Mouse (Mus musculus) gastrocnemius, adult 8-10 months (tissue): ENCODE measurements at regions not wholly inside any gene's neighbourhood (a gene's known extent, or its start where the extent isn't known, plus 50 kb on each side); places are given as distances from the start of the nearest gene placed in this dataset.
A peak's percentile ranks its signal among the peaks of the same experiment; 100 is the strongest.

Source experiments
- DNase-seq, 2 experiments: peaks; one replicate each; pipeline ENCODE4 v3.0.0; 2022; ENCODE audit warnings: low spot score in 2 of 2

GRCm38 (mm10) chr13:44535441-44535840 is 193.8 kb upstream of the Jarid2 start:
- DNase-seq = no peak

GRCm38 (mm10) chr13:44538238-44538637 is 191.0 kb upstream of the Jarid2 start:
- DNase-seq = no peak

- DNase-seq = no peak
Observed at GRCm38 (mm10) chr13:44540401-44540800, 188.9 kb upstream of the Jarid2 start.

DNA sequence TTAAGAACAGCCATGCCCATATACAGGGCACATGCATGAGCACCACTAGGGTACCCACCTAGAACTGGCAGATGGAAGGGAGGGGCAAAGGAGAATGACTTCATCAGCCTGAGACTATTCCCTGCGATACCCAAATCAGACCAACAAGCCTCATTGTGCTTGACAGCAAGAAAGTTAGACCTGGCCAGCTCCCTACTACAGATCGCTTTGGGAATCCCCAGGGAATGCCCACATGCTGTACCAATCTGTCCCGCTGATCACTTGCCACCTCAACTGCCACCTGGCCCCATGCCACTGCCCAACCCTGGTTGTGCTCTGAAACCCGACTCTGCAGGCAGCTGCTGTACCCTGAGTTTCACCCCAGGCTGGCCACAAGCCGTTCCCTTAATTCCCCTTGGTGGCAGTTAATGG is 188.0 kb upstream of the Jarid2 start:
- DNase-seq = peak; percentile 92 to 94

DNA sequence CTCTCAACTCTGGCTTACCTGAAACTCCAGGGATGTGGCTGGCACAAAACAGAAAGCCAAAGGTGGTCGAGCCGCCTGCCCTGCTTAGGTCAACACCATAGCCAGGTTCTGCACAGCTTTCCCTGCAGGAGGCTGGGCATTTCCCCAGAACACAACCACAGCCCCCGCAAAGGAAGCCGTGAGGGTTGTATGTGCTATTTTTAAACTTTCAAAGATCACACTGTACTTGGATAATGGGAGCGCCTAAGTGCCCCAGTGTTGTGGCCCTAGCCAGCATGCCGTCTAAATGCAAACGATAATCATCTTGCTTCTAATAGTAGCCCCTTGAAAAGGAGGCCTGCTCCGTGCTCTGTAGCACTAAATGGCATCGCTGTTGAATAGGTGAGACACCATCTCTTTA is 184.5 kb upstream of the Jarid2 start:
- DNase-seq = no peak

- no peak for DNase-seq
Observed at GRCm38 (mm10) chr13:44546289-44546688, 183.0 kb upstream of the Jarid2 start.

- DNase-seq = no peak
Observed at GRCm38 (mm10) chr13:44548880-44549279, 180.4 kb upstream of the Jarid2 start.

GRCm38 (mm10) chr13:44553363-44553762 is 175.9 kb upstream of the Jarid2 start:
- DNase-seq = no peak

GRCm38 (mm10) chr13:44554686-44555463 is 174.4 kb upstream of the Jarid2 start:
- no peak for DNase-seq

GRCm38 (mm10) chr13:44555979-44556378 is 173.3 kb upstream of the Jarid2 start:
- no peak for DNase-seq

GRCm38 (mm10) chr13:44558051-44558450 is 171.2 kb upstream of the Jarid2 start:
- DNase-seq = no peak

DNA sequence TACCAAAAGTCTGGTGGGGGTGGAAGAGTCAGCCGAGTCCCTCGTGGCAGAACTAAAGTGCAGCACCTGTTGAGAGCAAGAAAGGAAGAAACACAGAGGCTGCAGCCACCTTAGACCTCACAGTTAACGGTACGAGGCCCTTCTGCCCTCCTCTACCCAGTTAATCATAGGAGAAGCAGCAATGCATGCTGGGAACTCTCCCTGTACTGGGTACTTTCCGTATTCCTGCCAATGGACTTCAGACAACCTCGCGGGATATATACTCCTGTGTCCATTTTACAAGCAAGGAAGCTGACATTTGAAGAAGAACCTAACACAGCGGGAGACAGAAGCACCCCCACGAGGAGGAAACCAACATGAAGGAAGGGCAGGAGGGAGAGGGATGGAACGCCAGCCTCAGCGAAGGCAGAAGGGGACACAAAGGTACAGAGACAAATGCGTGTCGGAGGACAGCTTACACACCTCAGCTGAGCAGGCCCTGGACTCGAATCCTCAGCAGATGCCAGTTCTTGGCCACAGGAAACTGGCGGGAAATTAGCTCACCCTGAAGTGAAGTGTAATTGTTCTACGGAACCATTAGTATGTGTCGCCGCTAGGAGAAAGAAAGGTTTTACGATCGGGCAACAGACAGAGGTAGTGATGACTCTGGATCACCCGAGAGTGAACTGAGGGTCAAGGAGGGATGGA is 170.6 kb upstream of the Jarid2 start:
- no peak for DNase-seq

- DNase-seq = no peak
Observed at GRCm38 (mm10) chr13:44559178-44559565, 170.1 kb upstream of the Jarid2 start.

DNA sequence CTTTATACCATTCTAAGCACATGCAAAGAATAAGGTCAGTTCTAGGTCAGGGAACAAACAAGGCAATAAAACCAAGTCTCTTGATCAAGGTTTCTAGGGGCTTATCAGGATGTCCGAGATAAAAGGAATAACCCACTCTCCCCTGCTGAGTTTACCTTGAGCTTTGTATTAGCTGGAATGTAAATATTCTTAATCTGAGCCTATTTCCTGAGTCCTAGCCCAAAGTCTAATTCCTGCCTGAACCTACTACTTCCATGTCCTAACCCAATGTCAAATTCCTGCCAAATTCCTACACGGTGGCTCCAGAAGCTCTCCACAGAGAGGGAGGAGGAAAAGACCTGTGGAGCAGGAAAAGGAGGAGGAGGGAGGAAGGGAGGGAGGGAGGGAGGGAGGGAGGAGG is 169.6 kb upstream of the Jarid2 start:
- no peak for DNase-seq

DNA sequence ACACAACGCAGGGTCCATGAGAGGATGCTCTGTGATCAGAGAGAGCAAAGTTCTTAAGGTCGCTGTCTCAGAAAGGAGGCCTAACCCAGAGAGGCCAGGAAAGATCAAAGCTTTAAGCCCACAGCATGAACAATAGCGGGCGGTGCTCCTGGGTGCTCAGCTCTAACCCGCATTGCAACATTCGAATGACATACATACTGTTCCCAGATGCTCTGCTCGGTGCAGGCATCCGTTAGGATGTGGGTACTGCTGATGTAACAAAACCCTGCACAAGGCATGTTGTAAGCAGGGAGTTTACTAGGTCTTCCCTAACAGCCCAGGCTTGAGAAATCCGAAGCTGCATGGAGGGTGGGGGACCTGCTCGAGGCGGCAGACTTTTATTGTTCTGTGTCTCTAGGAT is 164.6 kb upstream of the Jarid2 start:
- DNase-seq = no peak

DNA sequence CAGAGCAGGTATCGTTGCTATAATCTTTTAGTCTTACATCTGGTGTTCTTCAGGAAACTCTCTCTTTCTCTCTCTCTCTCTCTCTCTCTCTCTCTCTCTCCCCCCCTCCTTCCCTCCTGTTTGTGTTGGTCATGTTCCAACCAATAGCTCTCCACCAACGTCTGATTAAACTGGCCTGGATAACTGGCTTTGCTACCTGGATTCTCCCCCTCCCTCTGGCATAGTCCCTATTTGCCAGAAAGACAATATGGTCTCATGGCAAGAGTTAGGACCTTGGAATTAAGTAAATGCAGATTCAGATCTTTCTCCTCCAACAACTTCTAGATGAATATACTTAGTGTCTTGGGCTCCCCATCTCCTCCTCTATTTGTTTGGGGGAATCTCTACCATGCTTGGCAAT is 161.6 kb upstream of the Jarid2 start:
- no peak for DNase-seq

GRCm38 (mm10) chr13:44569241-44569778 is 160.0 kb upstream of the Jarid2 start:
- no peak for DNase-seq

- no peak for DNase-seq
Observed at GRCm38 (mm10) chr13:44573463-44573862, 155.8 kb upstream of the Jarid2 start.

DNA sequence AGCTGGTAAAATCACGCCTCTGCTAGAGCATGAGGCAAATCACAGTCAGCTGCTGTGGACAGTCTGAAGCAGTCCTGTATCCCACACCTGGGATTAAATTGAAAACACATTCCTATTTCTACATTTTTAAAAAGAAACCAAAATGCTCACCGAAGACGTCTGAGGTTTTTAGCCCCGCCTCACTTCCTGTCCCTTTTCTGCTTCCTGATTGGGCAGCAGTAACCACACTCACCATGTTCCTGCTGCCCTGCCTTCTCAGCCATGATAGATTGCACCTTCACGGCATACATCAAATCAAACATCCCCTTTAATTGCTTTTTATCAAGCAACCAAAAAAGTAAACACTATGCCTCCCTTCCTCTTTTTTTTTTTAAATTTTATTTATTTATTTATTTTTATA is 150.1 kb upstream of the Jarid2 start:
- DNase-seq = no peak

DNA sequence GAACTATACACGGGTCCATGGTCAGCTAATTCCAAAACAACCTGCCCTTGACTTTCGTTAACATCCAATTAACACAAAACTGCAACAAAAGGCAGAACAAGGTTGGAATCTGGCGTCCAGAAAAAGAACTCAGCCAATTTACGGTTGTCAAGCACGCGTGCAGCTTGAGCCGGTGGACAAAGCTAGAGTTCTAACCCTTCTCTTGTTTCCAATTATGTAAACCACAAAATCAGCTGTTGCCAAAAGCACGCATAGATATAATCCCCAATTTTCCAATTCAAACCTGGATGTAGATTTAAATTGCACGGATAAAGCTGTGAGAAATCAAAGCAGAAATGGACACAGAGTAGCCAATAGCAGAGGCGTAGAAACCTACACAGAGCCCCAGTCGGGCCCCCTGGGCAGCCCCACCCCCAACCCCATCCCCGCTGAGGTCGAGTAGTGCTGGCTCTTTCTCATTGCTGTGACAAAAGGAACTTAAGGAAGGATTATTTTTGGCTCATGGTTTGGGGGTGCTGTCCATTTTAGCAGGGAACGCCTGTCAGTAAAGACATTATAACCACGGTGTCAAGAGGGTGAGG is 149.0 kb upstream of the Jarid2 start:
- no peak for DNase-seq

DNA sequence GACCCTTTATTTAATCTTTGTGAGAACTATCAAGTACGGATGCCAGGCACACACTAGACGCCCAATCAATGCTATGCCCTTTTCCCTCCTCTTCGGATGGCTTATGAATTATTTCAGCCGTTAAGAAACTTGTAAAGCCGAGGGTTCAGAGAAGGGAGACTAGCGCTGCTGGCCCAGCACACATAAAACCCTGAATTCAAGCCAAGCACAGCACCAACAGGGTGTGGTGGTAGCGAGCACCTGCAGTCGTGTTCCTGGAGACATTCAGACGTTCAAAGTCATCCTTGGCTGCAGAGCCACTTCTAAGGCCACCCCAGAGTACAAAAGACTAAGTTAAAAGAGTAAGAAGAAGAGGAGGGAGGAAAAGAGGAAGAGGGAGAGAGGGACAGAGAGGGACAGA is 148.5 kb upstream of the Jarid2 start:
- DNase-seq = no peak

- no peak for DNase-seq
Observed at GRCm38 (mm10) chr13:44581947-44582766, 147.1 kb upstream of the Jarid2 start.
